Mouse (Mus musculus): ENCODE data around the gene Donson.
A peak's percentile ranks its signal among the peaks of the same experiment; 100 is the strongest.

Donson gene

GRCm38 (mm10) chr16:91688619-91689334 is at the start of gene Donson:
TSS of gene Donson (minus strand) at chr16:91688770.
- peak; percentile 36; the same call in 1 of the 2 replicates for TF ChIP-seq GATA4 (IDR thresholded peaks at IDR 0.05; ENCODE audit: insufficient replicate concordance, low read length)

DNA sequence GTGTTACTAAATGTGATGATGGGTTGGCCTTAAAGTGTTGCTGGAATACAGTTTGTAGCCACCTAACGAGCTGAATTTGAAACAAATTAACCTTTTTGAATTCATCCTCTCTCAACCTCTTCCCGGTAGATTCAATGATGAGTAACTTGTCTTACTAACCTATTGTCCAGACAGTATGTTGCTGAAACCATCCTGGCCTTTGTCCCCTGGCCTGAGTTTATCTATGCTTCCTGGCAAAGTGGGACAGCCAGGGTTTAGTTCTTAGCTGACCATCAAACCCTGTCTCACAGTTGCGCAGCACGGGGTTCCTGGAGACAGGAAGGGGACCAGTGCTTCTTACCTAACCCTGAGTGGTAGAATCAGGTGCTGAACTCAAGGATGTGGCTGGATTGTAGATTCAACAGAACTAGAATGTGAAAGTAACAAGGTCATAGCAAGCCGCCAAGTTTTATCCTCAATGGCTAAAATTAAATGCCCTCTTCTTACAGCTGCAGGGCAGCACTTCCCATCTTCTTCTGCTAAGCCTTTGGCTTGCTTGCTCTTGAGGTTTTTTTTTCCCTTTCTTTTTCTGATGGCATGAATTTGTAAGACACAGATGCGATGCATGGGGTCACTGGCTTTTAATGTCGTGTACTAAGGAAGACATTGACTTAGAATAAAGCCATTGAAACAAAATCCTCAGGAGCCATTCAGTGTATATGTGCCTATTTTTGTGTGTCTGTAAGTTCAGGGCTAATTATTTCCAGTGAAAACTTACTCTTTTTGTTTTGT is 47.7 kb upstream of the Donson start:
- peak; percentile 29; the same call in 1 of the 2 replicates for TF ChIP-seq GATA4 (IDR thresholded peaks at IDR 0.05; ENCODE audit: insufficient replicate concordance, low read length)

DNA sequence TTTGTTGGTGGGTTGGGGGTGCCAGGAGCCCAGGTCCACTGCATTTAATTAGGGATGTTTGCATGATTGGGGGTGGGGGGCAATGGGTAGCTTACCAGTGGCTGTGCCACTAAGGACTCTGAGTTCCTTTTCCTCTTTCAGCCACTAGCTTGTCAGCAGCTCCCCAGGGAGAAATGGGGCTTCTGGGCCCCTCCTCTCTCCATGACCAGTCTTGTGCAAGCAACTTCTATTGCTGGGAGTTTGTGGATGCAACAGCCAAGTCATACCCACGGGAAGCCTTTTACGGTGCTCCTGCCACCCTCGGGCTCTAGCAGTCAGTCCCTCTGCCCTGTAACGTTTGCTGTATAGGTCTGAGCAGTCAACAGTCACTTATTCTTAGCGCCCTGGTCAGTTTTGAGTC is 46.2 kb upstream of the Donson start:
- TF ChIP-seq GATA4 (IDR thresholded peaks at IDR 0.05; ENCODE audit: insufficient replicate concordance, low read length), result no peak

GRCm38 (mm10) chr16:91732816-91733215 is 44.2 kb upstream of the Donson start:
- no peak for TF ChIP-seq GATA4 (IDR thresholded peaks at IDR 0.05; ENCODE audit: insufficient replicate concordance, low read length)

DNA sequence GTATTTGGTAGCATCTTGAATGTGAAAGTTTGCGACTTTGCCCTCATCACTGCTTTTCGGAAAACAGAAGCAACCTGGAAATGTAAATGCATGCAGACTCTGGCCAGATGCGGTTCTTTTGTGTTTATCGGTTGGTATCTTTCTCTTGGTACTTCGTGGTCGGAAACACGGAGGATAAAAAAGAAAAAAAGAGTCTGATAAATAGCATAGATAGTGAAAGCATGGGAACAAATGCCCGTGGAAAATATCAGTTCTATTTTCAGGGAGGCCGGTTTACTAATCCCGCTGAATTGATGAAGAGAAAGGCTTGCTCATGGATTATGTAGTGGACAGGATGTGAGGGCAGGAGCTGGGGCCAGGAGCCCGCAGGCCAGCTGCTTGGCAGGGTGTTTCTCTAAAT is 41.9 kb upstream of the Donson start:
- TF ChIP-seq GATA4 (IDR thresholded peaks at IDR 0.05; ENCODE audit: insufficient replicate concordance, low read length), result no peak

DNA sequence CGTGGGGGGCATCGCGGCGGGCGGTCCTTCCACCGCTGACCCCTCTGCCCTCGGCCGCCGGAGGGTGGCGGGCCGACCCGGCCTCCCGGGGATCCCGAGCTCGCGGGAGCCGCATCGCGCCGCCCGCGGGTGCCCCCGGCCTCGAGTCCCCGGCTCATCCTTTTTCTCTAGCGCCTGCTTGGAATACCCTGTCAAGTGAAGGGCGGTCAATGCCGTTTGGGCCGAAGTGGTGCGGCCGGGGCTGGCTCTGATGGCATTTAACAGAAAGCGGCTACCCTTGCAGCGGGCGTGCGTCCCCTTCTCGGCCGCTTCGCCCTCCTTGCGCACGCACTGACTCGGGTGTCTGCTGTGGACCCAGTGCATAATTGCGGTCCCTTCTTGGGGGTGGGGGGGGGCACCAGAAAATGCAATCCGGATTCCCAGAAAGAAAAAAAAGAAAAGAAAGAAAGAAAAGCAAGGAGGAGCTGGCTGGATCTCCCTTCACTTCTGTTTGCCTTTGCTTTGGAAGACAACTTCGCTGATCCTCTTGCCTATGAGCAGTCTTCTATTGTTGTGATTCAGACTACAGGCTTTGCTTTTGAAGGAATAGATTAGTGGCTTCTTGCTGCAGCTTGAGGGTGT is 41.4 kb upstream of the Donson start:
- TF ChIP-seq GATA4 (IDR thresholded peaks at IDR 0.05; ENCODE audit: insufficient replicate concordance, low read length), result no peak

DNA sequence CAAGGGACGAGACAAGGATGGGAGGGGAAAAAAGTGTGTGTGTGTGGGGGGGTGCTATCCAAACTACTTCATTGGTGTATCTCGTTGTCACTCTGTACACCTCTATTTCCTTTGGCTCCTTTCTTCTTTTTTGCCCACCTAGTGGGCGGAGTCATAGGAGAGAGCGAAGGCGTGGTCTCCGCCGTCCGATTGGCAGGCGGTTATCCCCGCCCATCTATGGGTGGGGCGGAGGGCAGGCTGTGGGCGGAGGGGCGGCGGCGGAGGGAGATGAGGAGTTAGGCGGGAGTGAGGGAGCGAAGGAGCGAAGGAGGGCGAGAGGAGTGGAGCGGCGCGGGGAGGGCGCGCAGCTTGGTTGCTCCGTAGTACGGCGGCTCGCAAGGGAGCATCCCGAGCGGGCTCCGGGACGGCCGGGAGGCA is 40.5 kb upstream of the Donson start, which contains the start of gene Itsn1:
Gene Itsn1 (plus strand): TSS at position 216 of the 417 bp plus-strand sequence.
- TF ChIP-seq GATA4 (IDR thresholded peaks at IDR 0.05; ENCODE audit: insufficient replicate concordance, low read length), result peak; percentile 99

GRCm38 (mm10) chr16:91728123-91729065 is 39.8 kb upstream of the Donson start, which contains the start of gene Cryzl1:
TSS of gene Cryzl1 (minus strand) at chr16:91728975.
- TF ChIP-seq GATA4 (IDR thresholded peaks at IDR 0.05; ENCODE audit: insufficient replicate concordance, low read length), result no peak; the same call in 1 of the 2 replicates

GRCm38 (mm10) chr16:91727433-91727832 is 38.9 kb upstream of the Donson start:
- no peak for TF ChIP-seq GATA4 (IDR thresholded peaks at IDR 0.05; ENCODE audit: insufficient replicate concordance, low read length)

DNA sequence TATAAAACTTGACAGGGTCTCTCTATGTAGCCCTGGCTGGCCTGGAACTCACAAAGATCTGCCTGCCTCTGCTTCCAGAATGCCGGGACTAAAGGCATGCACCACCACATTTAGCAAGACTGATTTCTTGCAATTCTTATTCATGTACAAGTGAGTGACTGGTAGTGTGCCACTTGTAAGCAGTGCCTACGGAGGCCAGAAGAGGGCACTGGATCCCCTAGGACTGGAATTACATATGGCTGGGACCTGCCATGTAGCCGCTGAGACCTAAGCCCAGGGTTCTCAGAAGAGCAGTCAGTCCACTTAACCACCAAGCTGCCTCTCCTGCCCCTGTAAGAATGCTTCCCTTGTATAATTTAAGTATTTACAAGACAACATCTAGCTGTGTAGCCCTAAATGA is 35.7 kb upstream of the Donson start:
- TF ChIP-seq GATA4 (IDR thresholded peaks at IDR 0.05; ENCODE audit: insufficient replicate concordance, low read length), result no peak

DNA sequence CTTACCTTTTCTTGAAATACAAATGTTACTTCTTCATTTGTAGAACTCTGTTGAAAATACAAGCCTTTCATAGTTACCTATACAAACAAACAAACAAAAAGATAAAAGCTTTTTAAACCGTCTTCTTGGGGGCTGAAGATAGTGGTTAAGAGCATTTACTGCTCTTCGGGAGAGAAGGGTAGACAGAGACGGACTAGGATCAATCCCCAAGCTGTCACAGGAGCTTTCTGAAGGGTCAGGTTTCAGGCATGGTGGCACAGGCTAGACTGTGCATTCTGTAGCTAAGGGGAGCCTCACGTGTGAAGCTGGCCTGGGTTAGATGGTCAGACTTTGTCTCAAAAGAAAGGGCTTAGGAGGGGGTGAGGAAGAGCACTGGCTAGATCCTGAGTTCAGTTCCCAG is 28.8 kb upstream of the Donson start:
- TF ChIP-seq GATA4 (IDR thresholded peaks at IDR 0.05; ENCODE audit: insufficient replicate concordance, low read length), result no peak

GRCm38 (mm10) chr16:91716927-91717349 is 28.4 kb upstream of the Donson start:
- TF ChIP-seq GATA4 (IDR thresholded peaks at IDR 0.05; ENCODE audit: insufficient replicate concordance, low read length), result no peak

DNA sequence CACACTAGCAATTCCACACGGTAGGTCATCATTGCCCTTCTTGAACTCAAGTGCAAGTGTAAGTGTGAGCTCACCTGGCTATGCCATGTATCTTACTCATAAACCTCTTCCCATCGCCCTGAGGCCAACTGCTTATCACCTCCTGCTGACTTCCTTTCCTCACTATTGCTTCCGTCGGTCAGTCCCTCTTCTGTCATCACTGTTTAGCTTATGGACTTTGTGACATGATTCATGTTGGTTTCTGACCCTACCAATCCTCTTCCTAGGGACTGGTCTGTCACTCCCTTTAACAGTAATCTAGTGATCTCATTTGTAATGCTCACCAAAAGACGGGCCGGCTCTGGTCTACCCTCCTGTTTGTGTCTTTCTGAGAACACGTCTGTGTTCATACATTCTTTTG is 21.7 kb upstream of the Donson start:
- TF ChIP-seq GATA4 (IDR thresholded peaks at IDR 0.05; ENCODE audit: insufficient replicate concordance, low read length), result no peak

DNA sequence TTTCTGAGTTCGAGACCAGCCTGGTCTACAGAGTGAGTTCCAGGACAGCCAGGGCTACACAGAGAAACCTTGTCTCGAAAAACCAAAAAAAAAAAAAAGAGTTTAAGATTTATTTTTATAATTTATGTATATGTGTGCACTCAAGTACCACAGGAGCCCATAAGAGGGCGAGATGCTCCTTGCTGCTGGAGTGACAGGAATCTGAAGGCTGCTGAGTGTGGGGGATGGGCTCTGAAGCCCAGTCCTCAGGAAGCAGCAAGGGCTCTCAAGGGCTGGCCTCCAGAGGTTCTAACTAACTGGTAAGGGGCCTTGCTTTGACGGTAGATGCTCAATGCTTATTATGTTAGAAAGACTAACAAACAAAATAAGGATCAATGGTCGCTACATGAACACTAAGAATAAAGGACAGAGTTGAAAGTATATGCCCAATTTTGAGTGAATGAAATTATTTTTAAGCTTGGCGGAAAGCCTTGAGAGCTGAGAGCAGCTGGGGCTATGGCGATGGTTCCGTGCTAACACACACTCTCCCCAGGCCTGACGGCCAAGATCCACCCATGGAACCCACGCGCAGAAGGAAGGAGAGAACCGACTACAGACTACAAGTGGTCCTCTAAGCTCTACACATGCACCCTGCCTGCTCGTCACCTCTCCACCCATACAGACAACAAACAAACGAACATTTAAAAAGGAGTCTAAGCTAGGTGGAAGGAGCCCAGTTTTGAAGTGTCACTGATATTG is 16.2 kb upstream of the Donson start:
- no peak for TF ChIP-seq GATA4 (IDR thresholded peaks at IDR 0.05; ENCODE audit: insufficient replicate concordance, low read length)
